Mouse (Mus musculus) urinary bladder, adult 2 months (tissue): ENCODE results near the gene Rap1gap. TPM values are rescaled to one million over a fixed set of nuclear protein-coding genes. Genes with fewer than 3 reads are reported as not detected.

Experiments used
- DNase-seq: peaks from one replicate; pipeline ENCODE4 v3.0.0; 2022; ENCODE audit warnings: low spot score
- polyA plus RNA-seq: library from polyadenylated mRNA; depleted of rRNA; stranded (reverse); fragments of >200 nt; gene quantifications from 2 replicates; pipeline ENCODE4 v1.2.3, GENCODE M21; 2012

Rap1gap gene
- polyA plus RNA-seq, 1 experiment: 66.6 TPM

DNA sequence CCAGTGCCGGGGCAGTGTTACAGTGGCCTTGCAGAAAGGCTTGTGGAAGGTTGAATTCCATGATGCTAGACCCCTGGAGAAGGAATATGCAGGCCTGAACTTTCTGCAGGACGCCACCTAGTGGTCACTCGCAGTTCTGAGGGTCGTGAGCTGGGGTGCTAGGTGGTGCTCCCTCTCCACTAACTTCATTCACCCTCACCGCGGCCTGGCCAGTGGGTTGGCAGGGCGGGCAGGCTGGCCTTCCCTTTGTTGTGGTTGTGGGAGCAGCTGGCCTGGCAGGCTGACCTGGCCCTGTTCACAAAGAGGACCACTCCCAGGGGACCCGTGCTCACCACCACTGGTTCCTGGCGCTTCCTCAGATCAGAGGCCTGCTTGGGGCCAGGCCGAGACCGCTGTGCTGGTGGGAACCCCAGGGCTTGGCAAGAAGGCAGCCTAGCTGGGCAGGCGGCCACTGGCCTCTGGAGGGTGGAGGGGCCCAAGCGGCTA, 80.0 kb downstream of the Rap1gap start:
- no peak for DNase-seq

DNA sequence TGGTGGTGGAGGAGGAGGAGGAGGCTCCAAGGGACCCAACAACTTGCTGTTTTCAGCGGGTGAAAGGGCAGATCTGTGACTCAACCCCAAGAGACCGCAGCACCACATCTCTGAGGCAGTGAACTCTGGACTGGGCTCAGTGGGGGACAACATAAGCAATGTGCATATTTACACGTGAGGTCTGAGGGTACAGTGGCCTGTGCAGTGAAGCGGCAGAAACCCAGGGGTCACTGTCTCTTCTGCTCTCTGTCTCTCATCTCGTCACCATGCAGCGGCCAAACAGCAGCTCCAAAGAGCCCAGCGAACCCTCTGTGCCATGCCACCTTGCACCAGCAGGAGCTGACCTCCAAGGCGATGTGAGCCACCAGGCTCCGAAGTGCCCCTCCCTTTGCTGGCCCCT, 82.6 kb downstream of the Rap1gap start:
- DNase-seq: no peak

DNA sequence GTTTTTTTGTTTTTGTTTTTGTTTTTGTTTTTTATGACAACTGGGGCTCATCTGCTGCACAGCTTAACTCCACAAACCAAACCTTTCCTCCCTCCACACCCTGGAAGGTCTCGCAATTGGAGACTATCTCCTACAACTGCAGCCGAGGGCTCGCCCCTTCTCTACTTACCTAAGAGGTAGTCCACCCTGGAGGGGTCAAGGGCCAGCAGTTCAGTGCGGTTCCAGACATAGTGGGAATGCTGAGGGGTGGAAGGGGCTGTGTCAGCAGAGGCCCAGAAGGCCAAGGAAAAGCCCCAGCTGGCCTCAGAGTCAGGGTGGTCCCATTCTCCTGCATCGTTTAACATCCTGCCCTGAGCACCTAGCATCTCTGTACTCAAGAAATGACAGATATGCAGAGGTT, 83.1 kb downstream of the Rap1gap start:
- no peak for DNase-seq

DNA sequence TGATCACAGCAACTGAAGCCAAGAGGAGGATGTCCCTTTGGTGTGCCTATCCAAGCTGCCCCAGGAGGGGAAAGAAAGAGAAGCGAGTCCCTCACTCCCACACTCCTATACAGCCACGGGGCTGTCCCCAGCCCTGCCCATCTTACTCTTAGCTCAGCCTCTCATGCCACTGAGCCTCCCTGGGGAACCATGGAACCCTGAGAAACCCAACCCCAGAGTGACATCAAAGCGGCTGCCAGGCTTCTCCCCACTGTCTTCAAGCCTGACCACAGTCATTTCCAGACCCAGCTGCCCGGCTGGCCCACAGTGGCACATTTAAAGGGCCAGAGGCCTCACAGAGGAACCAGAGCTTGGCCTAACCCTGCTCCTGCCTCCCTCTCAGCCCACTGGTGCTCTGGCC, 84.2 kb downstream of the Rap1gap start:
- DNase-seq: no peak

DNA sequence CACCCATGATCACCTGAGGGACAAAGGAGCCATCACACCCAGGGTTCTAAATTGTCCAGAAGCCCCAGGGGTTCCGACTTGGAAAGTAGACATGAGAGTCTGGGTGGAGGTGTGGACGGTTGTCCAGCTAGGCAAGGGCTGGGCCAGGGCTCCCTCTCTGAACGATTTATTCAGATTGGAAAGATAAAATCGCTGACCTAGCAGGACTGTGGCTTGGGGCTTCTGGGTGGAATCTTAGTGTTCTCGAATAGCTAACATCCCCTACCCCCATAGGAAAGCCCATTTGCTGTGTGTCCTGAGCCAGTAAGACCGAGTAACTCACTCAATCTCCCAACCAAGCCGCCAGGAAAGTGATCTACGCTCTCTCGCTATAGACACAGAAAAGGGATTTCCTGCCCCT, 85.2 kb downstream of the Rap1gap start:
- no peak for DNase-seq

DNA sequence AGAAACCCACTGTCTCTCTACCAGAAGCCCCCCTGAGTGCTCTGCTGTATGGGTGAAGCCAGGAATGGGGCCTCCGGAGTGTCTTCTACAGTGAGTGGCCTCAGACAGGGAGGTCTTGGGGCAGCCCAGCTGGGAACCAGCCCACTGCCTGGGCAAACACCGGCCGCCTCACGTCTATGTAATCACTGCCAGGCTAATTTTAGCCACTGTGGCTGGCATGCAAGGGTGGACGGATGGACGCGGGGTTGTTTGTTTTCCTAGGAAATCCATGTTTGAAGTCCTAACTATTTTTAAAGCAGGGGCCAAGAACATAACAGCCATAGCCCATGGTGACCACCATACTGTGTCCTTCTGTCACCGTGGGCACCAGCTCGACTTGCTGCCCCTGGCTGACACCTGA, 85.6 kb downstream of the Rap1gap start:
- no peak for DNase-seq

GRCm38 (mm10) chr4:137751310-137751709, 86.8 kb downstream of the Rap1gap start:
- no peak for DNase-seq

- DNase-seq: no peak
Measured at GRCm38 (mm10) chr4:137751717-137752116, 87.2 kb downstream of the Rap1gap start.

GRCm38 (mm10) chr4:137752471-137752870, 87.9 kb downstream of the Rap1gap start:
- DNase-seq: no peak

- DNase-seq: no peak
Measured at GRCm38 (mm10) chr4:137753199-137753598, 88.7 kb downstream of the Rap1gap start.

DNA sequence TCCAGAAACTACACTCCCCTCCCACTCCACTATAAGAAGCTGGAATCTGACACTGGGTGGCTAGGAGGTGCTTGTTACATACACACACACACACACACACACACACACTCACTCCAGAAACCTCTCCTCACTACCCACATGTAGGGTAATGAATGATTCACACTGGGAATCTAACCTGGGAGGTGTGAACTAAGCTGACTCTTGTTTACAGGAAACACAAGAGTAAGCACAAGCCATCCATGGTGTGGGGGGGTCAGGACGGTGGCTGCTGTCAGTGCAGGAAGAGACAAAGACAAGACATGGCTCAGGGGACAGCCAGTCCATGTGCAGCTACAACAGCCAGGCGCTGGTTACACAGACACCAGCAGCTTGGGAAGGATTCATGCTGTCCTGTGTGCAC, 89.9 kb downstream of the Rap1gap start:
- no peak for DNase-seq

- DNase-seq: no peak
Measured at GRCm38 (mm10) chr4:137762886-137763285, 98.4 kb downstream of the Rap1gap start.

DNA sequence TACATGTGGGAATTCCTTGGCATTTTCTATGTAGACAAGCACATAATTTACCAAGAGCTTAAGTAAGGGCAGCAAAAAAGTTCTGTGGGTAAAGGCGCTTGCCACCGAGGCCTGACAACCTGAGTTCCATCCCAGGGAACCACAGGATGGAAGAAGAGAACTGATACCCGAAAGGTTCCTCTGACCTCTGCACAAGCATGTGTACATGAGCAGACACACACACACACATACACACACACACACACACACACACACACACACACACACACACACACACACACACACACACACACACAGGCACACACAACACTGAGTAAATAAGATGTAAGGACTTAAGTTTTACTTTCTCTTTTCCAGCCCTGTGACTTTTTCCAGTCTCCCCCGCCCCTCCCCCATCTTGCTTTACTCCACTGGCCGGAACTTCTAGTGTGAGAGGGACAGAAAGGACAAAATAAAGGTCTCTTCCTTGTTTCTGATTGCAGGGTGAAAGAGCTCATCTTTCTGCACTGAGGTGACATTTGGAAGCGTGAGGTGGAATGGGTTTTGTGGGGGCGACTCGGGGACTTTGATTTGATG, 99.5 kb downstream of the Rap1gap start:
- DNase-seq: no peak

DNA sequence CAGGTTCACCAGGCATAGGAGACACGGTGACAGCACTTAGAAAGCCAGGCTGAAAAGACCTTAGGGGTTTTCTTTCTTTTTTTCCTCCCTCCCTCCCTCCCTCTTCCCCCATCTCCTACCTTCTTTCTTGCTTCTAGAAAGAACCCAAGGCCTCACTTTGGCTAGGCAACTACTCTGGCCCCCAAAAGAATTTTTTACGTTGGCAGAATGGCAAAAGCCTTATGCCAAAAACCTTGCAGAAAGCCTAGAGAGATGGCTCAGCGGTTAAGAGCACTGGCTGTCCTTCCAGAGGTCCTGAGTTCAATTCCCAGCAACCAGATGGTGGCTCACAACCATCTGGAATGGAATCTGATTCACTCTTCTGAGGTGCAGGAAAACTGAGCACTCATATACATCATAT, 100.1 kb downstream of the Rap1gap start:
- no peak for DNase-seq

GRCm38 (mm10) chr4:137765554-137765971, 101.0 kb downstream of the Rap1gap start:
- DNase-seq: no peak

- DNase-seq: no peak
Measured at GRCm38 (mm10) chr4:137766365-137766764, 101.8 kb downstream of the Rap1gap start.

- DNase-seq: no peak
Measured at GRCm38 (mm10) chr4:137768381-137768780, 103.9 kb downstream of the Rap1gap start.

DNA sequence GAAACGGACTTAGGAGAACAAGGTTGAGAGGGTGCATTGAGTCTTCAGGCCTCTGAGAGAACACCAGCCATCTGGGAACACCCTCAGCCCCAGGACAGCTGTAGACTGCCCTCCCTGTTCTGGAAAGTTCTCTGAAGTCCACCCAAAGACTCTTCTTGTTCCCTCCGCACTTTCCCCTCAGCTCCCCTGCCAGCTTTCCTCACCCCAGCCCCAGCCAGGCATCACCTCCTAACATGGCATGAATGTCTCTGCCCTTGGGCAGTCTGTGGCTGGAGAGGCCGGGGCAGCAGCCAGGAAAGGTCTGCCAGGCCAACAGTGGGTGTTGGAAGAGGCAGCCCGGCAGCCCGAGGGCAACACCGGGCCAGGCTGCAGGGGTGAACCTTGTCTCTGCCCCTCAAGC, 104.3 kb downstream of the Rap1gap start:
- DNase-seq: no peak

DNA sequence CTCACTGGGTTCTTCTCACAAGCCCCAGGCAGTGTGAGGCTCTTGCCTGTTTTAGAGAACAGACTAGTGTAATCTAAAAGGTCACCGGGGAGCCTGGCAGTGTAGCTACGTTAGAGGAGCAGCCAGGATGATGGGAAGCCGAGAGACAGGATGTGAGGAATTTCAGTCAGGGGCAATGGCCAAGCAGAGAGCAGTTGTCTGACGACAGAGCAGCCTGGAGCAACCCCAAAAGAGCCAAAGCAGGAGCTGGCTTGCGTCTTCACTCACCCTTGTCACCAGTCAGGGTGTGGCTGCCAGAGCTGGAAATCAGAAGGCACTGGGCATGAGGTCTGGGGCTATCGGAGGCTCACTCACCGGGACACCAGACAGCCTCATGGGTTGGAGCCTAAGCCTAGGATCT, 105.1 kb downstream of the Rap1gap start:
- no peak for DNase-seq

GRCm38 (mm10) chr4:137770901-137771612, 106.5 kb downstream of the Rap1gap start:
- DNase-seq: no peak

DNA sequence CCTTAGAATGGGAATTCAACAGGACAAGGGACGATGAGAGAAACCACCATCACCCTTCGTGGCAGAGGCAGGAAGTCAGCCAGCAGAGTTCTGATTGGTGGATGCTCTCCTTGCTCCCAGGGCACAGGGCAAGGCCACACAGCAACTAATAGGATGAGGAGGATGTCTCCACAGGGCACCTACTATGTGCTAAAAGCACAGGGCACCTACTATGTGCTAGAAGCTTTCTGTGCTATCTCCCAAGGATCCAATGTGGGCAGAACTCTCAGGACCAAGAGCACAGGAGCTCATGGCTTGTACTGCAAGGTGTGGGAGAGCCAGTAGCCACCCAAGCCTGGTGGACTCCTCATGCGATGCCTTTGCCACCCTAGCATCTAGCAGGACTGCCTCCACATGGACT, 107.2 kb downstream of the Rap1gap start:
- DNase-seq: no peak

- no peak for DNase-seq
Measured at GRCm38 (mm10) chr4:137772438-137773056, 108.0 kb downstream of the Rap1gap start.

GRCm38 (mm10) chr4:137773369-137773899, 108.9 kb downstream of the Rap1gap start:
- DNase-seq: no peak
